Mouse (Mus musculus): ENCODE measurements around the gene Hdgfl2.

DNA sequence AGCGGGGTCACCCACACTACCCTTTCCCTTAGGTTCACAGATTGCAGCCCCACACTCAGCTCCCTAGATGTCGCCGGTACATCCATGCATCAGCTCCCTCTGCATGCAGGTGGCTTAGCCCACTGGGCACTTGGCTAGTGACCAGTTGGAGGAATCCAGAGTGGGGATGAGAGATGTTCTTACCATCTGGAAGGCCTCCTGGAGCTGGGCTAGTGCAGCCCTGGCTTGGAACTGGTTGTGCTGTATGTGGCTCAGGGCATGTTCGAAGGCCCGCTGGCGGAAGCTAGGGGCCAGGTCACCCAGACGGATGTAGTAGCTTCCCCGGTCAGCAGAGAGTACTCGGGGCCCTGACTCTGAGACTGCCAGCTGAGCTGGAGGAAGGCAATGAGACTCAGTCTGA lies 23.5 kb downstream of the Hdgfl2 start:
- no peak for TF ChIP-seq POLR2AphosphoS2 (IDR thresholded peaks at IDR 0.05; ENCODE audit: low read depth, low read length)
- no peak for TF ChIP-seq MAFK (IDR thresholded peaks at IDR 0.05; ENCODE audit: insufficient replicate concordance, low read length)
- no peak for TF ChIP-seq EP300 (IDR thresholded peaks at IDR 0.05; ENCODE audit: low read length)
- TF ChIP-seq CTCF (conservative IDR thresholded peaks at IDR 0.05 in 1 of 2, IDR thresholded peaks at IDR 0.05 in 1 of 2; ENCODE audit: low read depth in 2 of 2, low read length in 2 of 2), result no peak
- no peak for TF ChIP-seq POLR2A (IDR thresholded peaks at IDR 0.05; ENCODE audit: low read depth, low read length)
